Mouse (Mus musculus): ENCODE results near the gene Ccng1.
"Not testable (repeated sequence)": the region's sequence is repeated elsewhere in the genome, so short reads cannot be mapped to it uniquely, and the experiment has no call there.

Gene Ccng1

GRCm38 (mm10) chr11:40718324-40718723 is 36.8 kb downstream of the Ccng1 start:
- no peak for DNase-seq (ENCODE audit: low spot score)

- DNase-seq (ENCODE audit: low spot score): no peak
Observed at GRCm38 (mm10) chr11:40715524-40715923, 39.6 kb downstream of the Ccng1 start.

- DNase-seq (ENCODE audit: low spot score): no peak
Observed at GRCm38 (mm10) chr11:40713858-40714257, 41.3 kb downstream of the Ccng1 start.

GRCm38 (mm10) chr11:40709899-40710298 is 45.2 kb downstream of the Ccng1 start:
- not testable (repeated sequence) for DNase-seq (ENCODE audit: low spot score)
